Mouse (Mus musculus) ES-CJ7 (cell line): ENCODE measurements at regions not wholly inside any gene's neighbourhood (a gene's known extent, or its start where the extent isn't known, plus 50 kb on each side); places are given as distances from the start of the nearest gene placed in this dataset.
A peak's percentile ranks its signal among the peaks of the same experiment; 100 is the strongest.

Experiments used
- DNase-seq: peaks from one replicate; pipeline ENCODE4 v3.0.0; 2011; ENCODE audit warnings: low read depth, low spot score

DNA sequence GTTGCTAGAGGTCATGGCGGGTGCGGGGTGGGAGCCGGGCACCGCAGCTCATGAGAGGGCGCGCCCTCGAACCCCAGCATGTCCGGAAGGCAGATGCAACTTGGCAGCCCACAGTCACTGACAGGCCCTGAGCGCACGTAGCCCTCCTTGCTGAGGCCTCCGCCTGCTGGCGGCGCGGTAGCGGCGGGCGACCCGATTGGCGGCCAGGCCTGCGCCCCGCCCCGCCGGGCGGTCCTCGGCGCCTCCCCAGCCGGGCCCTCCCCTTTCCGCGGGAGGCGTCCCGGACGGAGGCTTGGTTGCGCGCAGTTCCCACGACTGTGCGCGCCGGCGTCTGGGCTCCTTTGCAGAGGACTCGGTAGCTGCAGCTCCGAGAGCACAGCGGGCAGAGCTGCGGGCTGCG is 301.9 kb downstream of the Hpcal1 start:
- peak; percentile 78 for DNase-seq

DNA sequence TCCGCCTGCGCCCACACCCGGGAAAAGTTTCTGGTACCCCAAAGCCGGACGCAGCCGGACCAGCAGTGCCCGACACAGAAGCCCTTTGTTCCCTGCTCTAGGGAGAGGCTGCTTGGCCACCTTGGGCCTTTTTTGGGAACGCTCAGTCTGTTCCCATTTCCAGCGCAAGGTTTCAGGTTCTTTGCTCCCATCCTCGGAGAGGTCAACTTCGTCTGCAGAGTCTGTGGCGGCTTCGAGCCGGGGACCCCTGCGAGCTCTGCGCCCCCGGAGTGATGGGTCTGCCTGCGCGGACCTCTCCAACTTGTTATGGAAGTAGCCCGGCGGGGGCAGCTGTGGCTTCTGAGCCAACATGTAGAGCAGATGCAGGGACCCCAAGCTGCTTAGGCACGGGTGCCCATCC is 302.7 kb downstream of the Hpcal1 start:
- peak; percentile 9 for DNase-seq
